Mouse (Mus musculus): ENCODE measurements at regions not wholly inside any gene's neighbourhood (a gene's known extent, or its start where the extent isn't known, plus 50 kb on each side); places are given as distances from the start of the nearest gene placed in this dataset.

DNA sequence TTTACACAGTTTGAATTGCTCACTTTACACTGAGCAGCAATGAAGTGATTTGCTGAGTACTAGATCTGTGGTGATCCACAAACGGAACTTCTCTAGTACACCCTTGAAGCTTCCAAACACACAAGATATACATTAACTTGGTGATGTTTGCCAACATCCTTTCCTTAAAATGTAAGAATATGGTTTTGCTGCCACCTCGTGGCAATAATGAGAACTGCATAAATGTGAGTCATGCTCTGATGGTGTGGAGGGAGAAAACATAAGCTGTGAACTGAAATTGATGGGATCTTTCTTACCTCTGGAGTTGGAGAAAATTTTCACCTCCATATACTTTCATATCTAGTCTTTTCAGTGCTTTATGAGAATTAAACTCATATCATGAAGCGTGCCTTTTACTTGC, 51.6 kb downstream of the Bex3 start:
- peak; percentile 46 to 73 for DNase-seq

DNA sequence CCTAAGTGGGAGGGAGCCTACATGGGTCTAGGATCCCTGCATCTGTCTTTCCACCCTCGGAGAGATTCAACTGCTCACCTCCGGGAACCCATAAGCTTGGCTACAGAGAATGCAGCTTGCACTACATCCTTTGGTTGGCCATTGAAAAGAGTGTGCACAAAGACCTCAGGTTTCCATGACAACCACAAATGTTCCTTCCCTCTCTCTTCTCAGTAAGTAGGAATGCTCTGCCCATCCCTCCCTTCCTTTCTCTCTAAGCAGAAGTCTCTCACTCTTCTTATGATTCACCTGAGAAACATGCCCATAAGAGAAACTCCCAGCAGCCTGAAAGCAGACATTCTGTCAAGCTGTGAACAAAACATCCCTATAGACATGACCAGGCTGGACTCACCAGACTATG, 95.8 kb downstream of the Bex3 start:
- no peak for DNase-seq
